Mouse (Mus musculus): ENCODE results near the gene Nsg1.

- TF ChIP-seq CTCF (IDR thresholded peaks at IDR 0.05; ENCODE audit: control insufficient read depth, insufficient read depth, insufficient read length) (no peak), MYOG (IDR thresholded peaks at IDR 0.05; ENCODE audit: control insufficient read depth, extremely low read depth, insufficient read length) (no peak), CEBPB (IDR thresholded peaks at IDR 0.05; ENCODE audit: low read depth) (no peak), MYOD1 (IDR thresholded peaks at IDR 0.05; ENCODE audit: control insufficient read depth, insufficient read length, low read depth) (no peak), MAX (IDR thresholded peaks at IDR 0.05) (no peak), USF1 (IDR thresholded peaks at IDR 0.05; ENCODE audit: low read depth) (no peak)
Observed at GRCm38 (mm10) chr5:38195941-38196340, 36.2 kb upstream of the Nsg1 start.
